Mouse (Mus musculus) layer of hippocampus, adult 11-12 months (tissue): ENCODE data around the gene B4galt1.

Source experiments
- DNase-seq: peaks from one replicate; pipeline ENCODE4 v3.0.0; 2022; ENCODE audit warnings: low spot score

The B4galt1 gene

GRCm38 (mm10) chr4:40870206-40870605 is 16.4 kb upstream of the B4galt1 start:
- no peak for DNase-seq

GRCm38 (mm10) chr4:40868554-40869232 is 14.9 kb upstream of the B4galt1 start:
- peak; percentile 70 for DNase-seq

GRCm38 (mm10) chr4:40864361-40864760 is 10.6 kb upstream of the B4galt1 start:
- no peak for DNase-seq

DNA sequence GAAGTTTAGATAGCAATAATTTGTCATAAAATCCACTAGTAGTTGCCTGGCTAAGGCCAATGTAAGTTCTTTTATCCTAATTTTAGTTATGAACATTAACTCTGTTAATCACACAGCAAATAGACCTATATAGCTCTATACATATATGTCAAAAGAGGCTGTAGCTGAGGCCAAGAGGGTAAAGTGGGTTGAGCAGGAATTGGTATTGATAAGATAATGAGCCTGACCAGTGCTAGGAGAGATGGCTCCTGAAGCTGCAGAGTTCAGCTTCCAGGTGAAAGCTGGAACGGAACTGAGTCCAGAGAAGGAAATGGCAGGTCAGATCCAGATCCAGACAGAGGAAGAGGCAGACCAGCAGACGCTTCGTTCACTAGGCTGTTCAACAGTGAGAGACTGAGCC is 9.5 kb upstream of the B4galt1 start:
- no peak for DNase-seq

DNA sequence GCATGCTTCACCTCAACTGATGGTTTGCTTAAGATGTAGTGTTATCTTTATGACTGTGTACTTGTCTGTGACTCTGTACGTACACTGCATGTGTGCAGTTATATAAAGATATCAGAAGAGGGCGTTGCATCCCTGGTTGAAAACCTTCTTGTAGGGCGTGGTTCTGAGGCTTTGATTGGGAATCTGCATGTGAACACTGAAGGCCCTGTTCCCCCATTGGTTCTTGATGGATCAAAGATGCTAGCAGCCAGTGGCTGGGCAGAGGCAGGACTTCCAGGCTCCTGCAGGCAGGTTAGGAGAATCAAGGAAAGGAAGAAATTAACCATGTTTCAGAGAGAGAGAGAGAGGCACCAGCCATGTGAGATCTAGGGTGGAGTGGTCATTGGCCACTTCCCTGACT is 7.3 kb upstream of the B4galt1 start:
- no peak for DNase-seq

DNA sequence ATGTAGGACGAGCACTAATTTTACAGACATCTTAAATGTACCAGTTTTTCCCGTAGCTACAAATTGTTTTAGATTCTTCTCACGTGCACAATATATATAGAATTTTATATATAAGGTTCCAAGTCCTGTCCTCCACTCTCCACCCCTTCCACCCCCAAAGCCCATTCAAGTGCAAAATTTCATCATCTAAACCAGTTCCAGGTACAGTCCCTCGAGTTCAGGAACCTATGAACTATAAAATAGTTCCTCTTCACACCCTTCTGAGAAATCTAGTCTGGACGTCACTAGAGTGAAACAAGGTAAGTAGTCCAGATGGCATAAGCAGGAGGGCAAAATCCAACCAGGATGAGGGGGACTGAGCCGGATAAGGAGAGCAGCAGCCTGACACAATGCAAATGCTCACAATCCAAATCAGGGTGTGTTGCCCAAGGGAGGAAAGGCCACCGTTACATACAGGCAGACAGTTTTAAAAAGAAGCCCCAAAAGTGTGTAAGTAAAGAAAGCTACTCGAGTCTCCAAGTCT is 4.1 kb upstream of the B4galt1 start:
- no peak for DNase-seq

- no peak for DNase-seq
These were observed 2.8 kb upstream of the B4galt1 start for GRCm38 (mm10) chr4:40856571-40856970.

GRCm38 (mm10) chr4:40854387-40854933 is 655 bp upstream of the B4galt1 start:
- DNase-seq: no peak

DNA sequence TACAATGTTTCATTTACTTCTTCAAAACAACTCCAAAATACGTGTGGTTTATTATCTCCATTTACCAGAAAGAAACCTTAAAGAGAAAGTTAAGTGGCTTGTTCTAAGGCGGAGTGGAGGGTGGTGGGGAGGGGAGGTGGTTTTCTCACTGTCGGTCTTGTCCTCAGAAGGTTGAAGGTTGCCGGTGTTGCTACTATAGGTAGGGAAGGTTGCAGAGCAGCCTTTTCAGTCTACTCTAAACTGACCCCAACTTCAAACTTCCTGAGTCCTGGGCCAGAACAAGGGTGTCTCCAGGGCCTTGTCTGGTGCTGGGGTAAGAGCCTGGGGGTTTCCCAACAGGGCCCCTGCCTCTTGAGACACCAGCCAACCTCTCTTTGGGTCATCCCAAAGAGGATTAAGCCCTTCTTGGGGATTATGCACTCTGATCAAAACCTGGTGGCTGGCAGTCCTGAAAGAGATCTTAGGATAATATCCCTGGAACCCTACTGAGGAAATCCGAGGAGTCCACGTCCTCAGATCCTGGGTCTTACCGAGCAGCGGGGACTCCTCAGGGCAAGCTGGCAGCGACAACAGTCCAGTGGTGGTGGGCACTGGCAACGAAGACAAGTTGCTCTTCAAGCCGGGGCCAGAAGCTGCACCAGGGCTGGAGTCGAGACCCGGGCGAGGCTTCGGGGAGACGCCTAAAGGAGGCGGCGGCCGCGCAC is 792 bp downstream of the B4galt1 start:
- DNase-seq: no peak

DNA sequence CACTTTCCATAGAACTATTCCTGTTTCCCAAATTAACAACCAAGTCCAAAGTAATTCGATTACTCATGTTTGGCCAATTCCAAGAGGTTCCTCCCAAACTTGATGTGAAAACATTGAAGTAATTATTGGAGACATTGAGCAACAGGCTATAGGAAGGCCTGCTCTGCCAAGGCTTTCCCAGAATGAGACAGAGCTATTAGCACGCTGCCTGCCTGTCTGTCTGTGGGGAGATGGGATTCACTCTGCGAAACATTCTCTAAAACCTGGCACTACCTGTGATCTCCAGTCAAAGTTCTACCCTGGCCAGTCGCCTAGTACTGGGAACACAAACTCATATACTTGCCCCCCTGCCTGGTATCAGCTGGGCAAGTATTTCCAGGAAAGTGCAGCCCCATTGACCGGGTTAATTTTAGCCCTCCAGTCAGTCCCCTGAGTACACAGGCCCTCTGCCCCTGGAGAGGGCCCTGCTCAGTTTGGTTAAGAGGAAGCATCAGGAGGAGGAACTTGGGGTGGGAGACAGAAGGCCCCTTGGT is 1.5 kb downstream of the B4galt1 start:
- DNase-seq: no peak

GRCm38 (mm10) chr4:40851763-40852248 is 2.0 kb downstream of the B4galt1 start:
- no peak for DNase-seq

- no peak for DNase-seq
These were observed 2.6 kb downstream of the B4galt1 start for GRCm38 (mm10) chr4:40851031-40851762.

GRCm38 (mm10) chr4:40850582-40850981 is 3.2 kb downstream of the B4galt1 start:
- DNase-seq: no peak

DNA sequence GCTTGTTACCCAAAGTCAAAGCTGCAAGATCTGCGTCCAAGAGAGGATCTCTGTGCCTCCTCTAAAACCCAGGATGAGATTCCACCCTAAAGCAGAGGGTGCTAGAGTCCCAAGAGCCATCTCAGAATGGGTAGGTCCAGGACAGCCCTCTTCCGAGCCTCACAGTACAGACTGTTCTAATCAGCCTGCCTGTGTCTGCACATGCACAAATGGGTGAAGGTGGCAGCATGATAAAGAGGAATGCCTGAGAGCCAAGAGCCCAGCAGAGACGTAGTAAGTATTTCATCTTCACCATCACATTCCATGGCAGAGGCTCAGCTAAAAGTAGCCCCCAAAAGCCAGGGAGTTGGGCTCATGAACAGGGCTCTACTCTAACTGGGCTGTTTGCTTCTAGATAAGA is 4.3 kb downstream of the B4galt1 start:
- no peak for DNase-seq

- DNase-seq: no peak
These were observed 5.6 kb downstream of the B4galt1 start for GRCm38 (mm10) chr4:40848246-40848645.

DNA sequence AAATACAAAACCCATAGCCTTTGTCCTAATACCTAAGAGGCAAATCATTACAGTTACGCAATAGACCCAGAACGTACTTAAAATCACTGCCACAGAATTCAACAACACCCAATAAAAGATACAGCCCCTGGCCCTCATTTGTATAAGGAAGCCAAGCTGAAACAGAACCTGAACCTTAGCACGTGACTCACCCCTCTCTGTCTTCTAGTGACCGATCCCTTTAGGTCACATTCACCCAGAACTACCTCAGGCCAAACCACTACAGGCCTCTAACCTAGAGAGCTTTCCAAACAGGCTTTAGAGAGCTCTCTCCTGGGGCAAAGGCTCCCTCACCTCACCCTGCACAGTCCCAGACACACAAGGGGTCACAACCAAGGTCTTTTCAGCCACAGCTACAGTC is 6.6 kb downstream of the B4galt1 start:
- no peak for DNase-seq

GRCm38 (mm10) chr4:40846143-40846931 is 7.5 kb downstream of the B4galt1 start:
- DNase-seq: no peak

DNA sequence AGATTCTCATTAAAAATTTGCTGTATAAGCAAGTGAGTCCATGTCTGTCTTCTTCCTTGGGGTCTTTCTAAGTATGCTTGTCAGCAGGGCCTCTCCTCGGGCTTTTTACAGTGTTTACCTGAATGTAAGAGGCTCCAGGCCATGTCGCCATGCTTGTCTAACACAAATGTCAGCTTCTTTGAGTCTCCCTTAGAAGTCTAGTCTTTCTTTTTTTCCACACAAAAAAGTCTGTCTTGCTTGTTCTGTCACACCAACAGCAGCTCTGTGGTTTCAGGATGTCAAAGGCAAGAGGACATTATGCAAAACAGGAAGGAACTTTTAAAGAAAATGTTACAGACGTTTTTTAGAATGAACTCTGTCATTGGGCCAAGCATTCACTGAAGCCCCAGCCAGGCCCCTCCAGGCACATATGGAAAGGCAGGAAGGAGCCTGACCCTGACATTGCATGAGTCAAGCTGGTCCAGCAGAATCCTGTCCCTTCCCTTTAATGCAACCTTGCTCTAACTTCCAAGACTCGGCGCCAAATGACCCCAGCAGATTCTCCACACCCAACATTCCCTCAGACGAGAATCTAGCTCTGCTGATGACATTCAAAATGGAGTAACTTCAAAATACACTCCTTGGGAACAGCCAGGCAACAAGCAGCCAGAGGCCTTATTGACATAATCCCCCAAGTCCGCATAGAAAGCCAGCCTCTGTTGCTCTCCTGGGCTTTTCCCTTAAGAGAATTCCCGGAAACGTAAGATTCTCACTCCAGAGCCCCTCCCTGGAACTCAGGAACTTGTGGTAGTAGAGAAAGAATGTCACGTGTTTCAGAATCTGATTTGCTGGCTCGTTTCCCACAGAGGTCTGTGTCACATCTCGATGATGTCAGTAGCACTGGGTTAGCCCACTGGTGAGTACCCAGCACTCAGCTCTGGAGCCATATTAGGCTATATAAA is 8.7 kb downstream of the B4galt1 start:
- no peak for DNase-seq

DNA sequence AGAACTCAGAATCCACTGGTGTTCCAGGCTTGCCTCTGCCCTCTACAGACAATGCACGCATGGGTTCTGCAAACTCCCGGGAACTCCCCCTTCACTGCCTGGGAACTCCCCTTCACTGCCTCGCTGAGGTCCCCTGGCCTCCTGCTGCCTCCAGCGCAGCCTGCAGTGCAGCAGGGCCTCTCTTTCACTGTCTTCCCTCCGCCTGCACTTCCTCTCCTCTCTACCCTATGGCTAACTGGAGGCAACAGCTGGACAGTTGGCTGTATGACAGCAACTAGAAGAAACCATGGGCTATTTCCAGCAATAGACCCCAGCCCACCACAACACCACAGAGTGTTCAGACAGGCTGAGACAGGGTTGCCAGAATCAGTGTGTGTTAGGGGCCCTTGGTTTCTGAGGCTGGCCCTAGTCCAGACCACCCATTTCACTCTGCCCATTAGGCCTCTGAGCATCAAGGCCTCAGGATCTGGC is 9.5 kb downstream of the B4galt1 start:
- DNase-seq: no peak

DNA sequence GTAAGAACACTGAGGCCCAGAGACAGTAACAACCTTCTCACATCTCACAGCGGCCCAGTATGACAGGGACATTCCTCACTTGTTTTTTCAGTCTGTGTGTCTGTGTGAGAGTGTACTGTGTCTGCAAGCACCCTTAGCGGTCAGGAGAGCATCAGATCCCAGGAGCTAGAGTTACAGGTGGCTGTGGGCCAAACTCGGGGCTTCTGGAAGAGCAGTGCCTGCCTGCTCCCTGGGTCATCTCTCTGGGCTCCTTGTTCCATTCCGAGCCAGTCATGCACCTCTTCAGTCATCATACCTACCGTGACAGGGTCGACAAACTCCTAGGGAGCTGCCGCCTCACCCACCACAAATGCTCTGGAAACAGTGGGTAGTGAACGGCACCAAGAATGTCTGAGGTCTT is 10.1 kb downstream of the B4galt1 start:
- no peak for DNase-seq
